Mouse (Mus musculus): Measurements from ENCODE around the gene Dock10. TPM values are rescaled to one million over a fixed set of nuclear protein-coding genes. Genes with fewer than 3 reads are reported as not detected.
A peak's percentile ranks its signal among the peaks of the same experiment; 100 is the strongest.

Gene Dock10
- polyA plus RNA-seq, 1 experiment: 0.04 TPM

GRCm38 (mm10) chr1:80607546-80607945 is 150.8 kb downstream of the Dock10 start:
- H3K4me2 ChIP-seq (ENCODE audit: low read depth): no peak overlapping the region
- no peak for TF ChIP-seq E2F4 (IDR thresholded peaks at IDR 0.05; ENCODE audit: insufficient read depth)
- TF ChIP-seq POLR2AphosphoS2 (IDR thresholded peaks at IDR 0.05; ENCODE audit: insufficient read length, low read depth): no peak
- TF ChIP-seq USF1 (IDR thresholded peaks at IDR 0.05; ENCODE audit: low read depth): no peak
- TF ChIP-seq CEBPB (IDR thresholded peaks at IDR 0.05; ENCODE audit: insufficient read depth, poor library complexity, severe bottlenecking): no peak
- no peak for TF ChIP-seq SRF (IDR thresholded peaks at IDR 0.05; ENCODE audit: control insufficient read depth, insufficient read length, low read depth)
- TF ChIP-seq MYOG (IDR thresholded peaks at IDR 0.05; ENCODE audit: control insufficient read depth in 1 of 3, insufficient read depth in 1 of 3, insufficient read length in 2 of 3, low read depth in 2 of 3): no peak
- TF ChIP-seq POLR2A (IDR thresholded peaks at IDR 0.05; ENCODE audit: insufficient read length, low read depth): no peak
- no peak for TF ChIP-seq TCF3 (IDR thresholded peaks at IDR 0.05; ENCODE audit: insufficient read length, low read depth)
- no peak for TF ChIP-seq MYOD1 (IDR thresholded peaks at IDR 0.05; ENCODE audit: control insufficient read depth in 1 of 3, insufficient read length in 2 of 3, low read depth in 2 of 3)
- no peak for TF ChIP-seq TCF12 (IDR thresholded peaks at IDR 0.05; ENCODE audit: insufficient read depth, poor library complexity, severe bottlenecking)
- TF ChIP-seq MAX (IDR thresholded peaks at IDR 0.05; ENCODE audit: low read depth): no peak
- no peak for TF ChIP-seq REST (IDR thresholded peaks at IDR 0.05; ENCODE audit: insufficient read depth, insufficient read length)
- H3K4me3 ChIP-seq: no peak overlapping the region
- no peaks in the 10 kb centered on the region for H3K36me3 ChIP-seq (ENCODE audit: control insufficient read depth, insufficient read depth)
- no peak overlapping the region for H3ac ChIP-seq (ENCODE audit: control insufficient read depth, insufficient read length)
- H3K27me3 ChIP-seq (ENCODE audit: control insufficient read depth, insufficient read depth, insufficient read length): no peaks in the 10 kb centered on the region
- no peaks in the 10 kb centered on the region for H3K79me2 ChIP-seq (ENCODE audit: control insufficient read depth, insufficient read depth)

DNA sequence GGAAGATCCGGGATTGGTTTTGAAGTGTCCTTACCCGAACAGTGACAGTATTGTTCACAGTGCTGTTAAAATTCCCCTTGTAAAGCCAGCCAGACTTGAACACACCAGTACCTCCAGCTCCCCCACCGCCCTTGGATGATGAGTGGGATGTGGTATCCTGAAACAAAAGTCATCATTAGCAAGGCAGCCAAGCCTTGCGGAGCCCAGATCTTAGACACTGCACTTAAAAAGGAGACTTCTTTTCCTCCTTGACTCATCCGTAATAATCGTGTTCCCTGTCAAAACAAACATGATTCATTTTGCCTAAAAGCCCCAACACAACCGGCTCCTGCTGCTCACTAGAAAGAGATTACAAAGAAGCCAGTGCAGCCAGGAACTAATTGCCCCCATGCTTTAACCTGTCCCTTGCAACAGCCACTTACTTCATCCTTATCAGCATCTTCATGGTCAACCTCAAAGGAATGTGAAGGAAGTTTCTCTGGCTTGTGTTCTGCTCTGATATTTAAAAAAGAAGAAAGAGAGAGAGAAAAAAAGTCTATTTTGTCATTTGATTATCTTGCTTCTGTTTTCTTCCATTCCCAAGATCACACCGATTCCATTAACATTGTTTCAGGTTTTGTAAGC is 152.1 kb downstream of the Dock10 start:
- H3K4me3 ChIP-seq: no peak overlapping the region
- H3K36me3 ChIP-seq (ENCODE audit: control insufficient read depth, insufficient read depth): no peaks in the 10 kb centered on the region
- H3K4me2 ChIP-seq (ENCODE audit: low read depth): peak overlapping the region; percentile 27
- no peak overlapping the region for H3ac ChIP-seq (ENCODE audit: control insufficient read depth, insufficient read length)
- no peaks in the 10 kb centered on the region for H3K79me2 ChIP-seq (ENCODE audit: control insufficient read depth, insufficient read depth)
- TF ChIP-seq TCF3 (IDR thresholded peaks at IDR 0.05; ENCODE audit: insufficient read length, low read depth) (no peak), CEBPB (IDR thresholded peaks at IDR 0.05; ENCODE audit: insufficient read depth, poor library complexity, severe bottlenecking) (no peak), POLR2AphosphoS2 (IDR thresholded peaks at IDR 0.05; ENCODE audit: insufficient read length, low read depth) (no peak), TCF12 (IDR thresholded peaks at IDR 0.05; ENCODE audit: insufficient read depth, poor library complexity, severe bottlenecking) (no peak), POLR2A (IDR thresholded peaks at IDR 0.05; ENCODE audit: insufficient read length, low read depth) (no peak), E2F4 (IDR thresholded peaks at IDR 0.05; ENCODE audit: insufficient read depth) (no peak), MYOG (IDR thresholded peaks at IDR 0.05; ENCODE audit: control insufficient read depth in 1 of 3, insufficient read depth in 1 of 3, insufficient read length in 2 of 3, low read depth in 2 of 3) (no peak), MYOD1 (IDR thresholded peaks at IDR 0.05; ENCODE audit: control insufficient read depth in 1 of 3, insufficient read length in 2 of 3, low read depth in 2 of 3) (no peak), REST (IDR thresholded peaks at IDR 0.05; ENCODE audit: insufficient read depth, insufficient read length) (no peak), USF1 (IDR thresholded peaks at IDR 0.05; ENCODE audit: low read depth) (no peak), MAX (IDR thresholded peaks at IDR 0.05; ENCODE audit: low read depth) (no peak), SRF (IDR thresholded peaks at IDR 0.05; ENCODE audit: control insufficient read depth, insufficient read length, low read depth) (no peak)
- no peaks in the 10 kb centered on the region for H3K27me3 ChIP-seq (ENCODE audit: control insufficient read depth, insufficient read depth, insufficient read length)

GRCm38 (mm10) chr1:80604332-80604731 is 154.0 kb downstream of the Dock10 start:
- Histone ChIP-seq H3K27me3 (ENCODE audit: control insufficient read depth, insufficient read depth, insufficient read length) (no peaks in the 10 kb centered on the region), H3ac (ENCODE audit: control insufficient read depth, insufficient read length) (no peak overlapping the region), H3K4me2 (ENCODE audit: low read depth) (no peak overlapping the region), H3K36me3 (ENCODE audit: control insufficient read depth, insufficient read depth) (no peaks in the 10 kb centered on the region), H3K4me3 (no peak overlapping the region), H3K79me2 (ENCODE audit: control insufficient read depth, insufficient read depth) (no peaks in the 10 kb centered on the region)
- TF ChIP-seq E2F4 (IDR thresholded peaks at IDR 0.05; ENCODE audit: insufficient read depth) (no peak), SRF (IDR thresholded peaks at IDR 0.05; ENCODE audit: control insufficient read depth, insufficient read length, low read depth) (no peak), TCF12 (IDR thresholded peaks at IDR 0.05; ENCODE audit: insufficient read depth, poor library complexity, severe bottlenecking) (no peak), USF1 (IDR thresholded peaks at IDR 0.05; ENCODE audit: low read depth) (no peak), POLR2AphosphoS2 (IDR thresholded peaks at IDR 0.05; ENCODE audit: insufficient read length, low read depth) (no peak), POLR2A (IDR thresholded peaks at IDR 0.05; ENCODE audit: insufficient read length, low read depth) (no peak), MAX (IDR thresholded peaks at IDR 0.05; ENCODE audit: low read depth) (no peak)

GRCm38 (mm10) chr1:80603081-80603480 is 155.2 kb downstream of the Dock10 start:
- H3K36me3 ChIP-seq (ENCODE audit: control insufficient read depth, insufficient read depth): no peaks in the 10 kb centered on the region
- no peak overlapping the region for H3K4me3 ChIP-seq
- no peak overlapping the region for H3ac ChIP-seq (ENCODE audit: control insufficient read depth, insufficient read length)
- H3K27me3 ChIP-seq (ENCODE audit: control insufficient read depth, insufficient read depth, insufficient read length): no peaks in the 10 kb centered on the region
- TF ChIP-seq TCF12 (IDR thresholded peaks at IDR 0.05; ENCODE audit: insufficient read depth, poor library complexity, severe bottlenecking) (no peak), REST (IDR thresholded peaks at IDR 0.05; ENCODE audit: insufficient read depth, insufficient read length) (no peak)
- H3K79me2 ChIP-seq (ENCODE audit: control insufficient read depth, insufficient read depth): no peaks in the 10 kb centered on the region
- no peak overlapping the region for H3K4me2 ChIP-seq (ENCODE audit: low read depth)

- no peak for TF ChIP-seq E2F4 (IDR thresholded peaks at IDR 0.05; ENCODE audit: insufficient read depth)
- no peak for TF ChIP-seq TCF3 (IDR thresholded peaks at IDR 0.05; ENCODE audit: insufficient read length, low read depth)
- TF ChIP-seq MYOD1 (IDR thresholded peaks at IDR 0.05; ENCODE audit: control insufficient read depth in 1 of 3, insufficient read length in 2 of 3, low read depth in 2 of 3): no peak
- TF ChIP-seq TCF12 (IDR thresholded peaks at IDR 0.05; ENCODE audit: insufficient read depth, poor library complexity, severe bottlenecking): no peak
- no peak for TF ChIP-seq USF1 (IDR thresholded peaks at IDR 0.05; ENCODE audit: low read depth)
- TF ChIP-seq CEBPB (IDR thresholded peaks at IDR 0.05; ENCODE audit: insufficient read depth, poor library complexity, severe bottlenecking): no peak
- no peak for TF ChIP-seq REST (IDR thresholded peaks at IDR 0.05; ENCODE audit: insufficient read depth, insufficient read length)
- no peak for TF ChIP-seq POLR2A (IDR thresholded peaks at IDR 0.05; ENCODE audit: insufficient read length, low read depth)
- TF ChIP-seq SRF (IDR thresholded peaks at IDR 0.05; ENCODE audit: control insufficient read depth, insufficient read length, low read depth): no peak
- no peak for TF ChIP-seq POLR2AphosphoS2 (IDR thresholded peaks at IDR 0.05; ENCODE audit: insufficient read length, low read depth)
- TF ChIP-seq MAX (IDR thresholded peaks at IDR 0.05; ENCODE audit: low read depth): no peak
- no peak for TF ChIP-seq MYOG (IDR thresholded peaks at IDR 0.05; ENCODE audit: control insufficient read depth in 1 of 3, insufficient read depth in 1 of 3, insufficient read length in 2 of 3, low read depth in 2 of 3)
- H3K4me2 ChIP-seq (ENCODE audit: low read depth): no peak overlapping the region
- no peaks in the 10 kb centered on the region for H3K27me3 ChIP-seq (ENCODE audit: control insufficient read depth, insufficient read depth, insufficient read length)
These were observed 175.0 kb downstream of the Dock10 start for GRCm38 (mm10) chr1:80583281-80583680.

More at GRCm38 (mm10) chr1:80583281-80583680, 175.0 kb downstream of the Dock10 start:
- Histone ChIP-seq H3K79me2 (ENCODE audit: control insufficient read depth, insufficient read depth) (no peaks in the 10 kb centered on the region), H3K4me3 (no peak overlapping the region), H3K36me3 (ENCODE audit: control insufficient read depth, insufficient read depth) (no peaks in the 10 kb centered on the region), H3ac (ENCODE audit: control insufficient read depth, insufficient read length) (no peak overlapping the region)
